Mouse (Mus musculus) liver, embryonic 12.5 days (tissue): ENCODE data around the gene Pfkfb3. TPM values are rescaled to one million over a fixed set of nuclear protein-coding genes. Genes with fewer than 3 reads are reported as not detected.

ENCODE experiments used
- ATAC-seq: fragments of 200-750 bp; cut with Nextera tagmentation; 2 replicates; pipeline ENCODE4 v1.8.0; 2017; ENCODE audit warnings: moderate number of reproducible peaks, mild to moderate bottlenecking, moderate library complexity
- H3K27ac ChIP-seq: fragments of 300-500 bp; sonication (generic); 2 replicates; pipeline ENCODE4 v1.5.1; 2016; ENCODE audit warnings: mild to moderate bottlenecking
- H3K27me3 ChIP-seq: fragments of 300-500 bp; sonication (generic); replicated peaks from 2 replicates; pipeline ENCODE4 v1.6.1; 2016; ENCODE audit warnings: mild to moderate bottlenecking, moderate library complexity
- H3K36me3 ChIP-seq: fragments of 300-500 bp; sonication (generic); 2 replicates; pipeline ENCODE4 v1.6.1; 2016; ENCODE audit warnings: mild to moderate bottlenecking, moderate library complexity
- H3K4me1 ChIP-seq: fragments of 300-500 bp; sonication (generic); 2 replicates; pipeline ENCODE4 v1.6.1; 2016
- H3K4me2 ChIP-seq: fragments of 300-500 bp; sonication (generic); 2 replicates; pipeline ENCODE4 v1.6.1; 2016; ENCODE audit warnings: mild to moderate bottlenecking, moderate library complexity
- H3K4me3 ChIP-seq: fragments of 300-500 bp; sonication (generic); 2 replicates; pipeline ENCODE4 v1.5.1; 2016; ENCODE audit warnings: mild to moderate bottlenecking, moderate library complexity
- H3K9ac ChIP-seq: fragments of 300-500 bp; sonication (generic); 2 replicates; pipeline ENCODE4 v1.6.1; 2016; ENCODE audit warnings: mild to moderate bottlenecking, moderate library complexity
- H3K9me3 ChIP-seq: fragments of 300-500 bp; sonication (generic); replicated peaks from 2 replicates; pipeline ENCODE4 v1.6.1; 2016; ENCODE audit warnings: mild to moderate bottlenecking, moderate library complexity
- WGBS: fragments of 180-500 bp; shearing (Covaris S2); methylation state at CpG from one replicate; pipeline ENCODE4 v1.1.7; 2016; ENCODE audit not compliant: insufficient replicate concordance; 5-methylcytosine and 5-hydroxymethylcytosine counted together
- polyA plus RNA-seq: library from polyadenylated mRNA; unstranded; fragments of >200 nt; fragmentation: Nextera tagmentation; extraction: Ambion mirVana; gene quantifications from 2 replicates; pipeline ENCODE4 v1.2.1, GENCODE M21; 2016

Pfkfb3 gene
- polyA plus RNA-seq, 1 experiment from 2014 or later, result 11.7 TPM

- no peak overlapping the region for H3K4me3 ChIP-seq
- no peaks in the 10 kb centered on the region for H3K9me3 ChIP-seq
- H3K27ac ChIP-seq, result no peak overlapping the region
- no peaks in the 10 kb centered on the region for H3K36me3 ChIP-seq
- H3K9ac ChIP-seq, result no peak overlapping the region
- no peak for ATAC-seq
- H3K27me3 ChIP-seq, result no peaks in the 10 kb centered on the region
- peaks cover 47% of the 10 kb centered on the region for H3K4me1 ChIP-seq
- 72% methylated on average over 5 of the region's 5 CpGs for WGBS
- H3K4me2 ChIP-seq, result no peak overlapping the region
These were observed 129.6 kb downstream of the Pfkfb3 start for GRCm38 (mm10) chr2:11424252-11424651.

GRCm38 (mm10) chr2:11423421-11423820, 130.5 kb downstream of the Pfkfb3 start:
- 66% methylated on average over 2 of the region's 2 CpGs for WGBS

GRCm38 (mm10) chr2:11422384-11422783, 131.5 kb downstream of the Pfkfb3 start:
- H3K27me3 ChIP-seq, result no peaks in the 10 kb centered on the region
- no peak overlapping the region for H3K27ac ChIP-seq
- no peak overlapping the region for H3K9ac ChIP-seq
- WGBS, result 73% methylated on average over 3 of the region's 3 CpGs
- ATAC-seq, result no peak
- H3K4me1 ChIP-seq, result peaks cover 31% of the 10 kb centered on the region
- H3K36me3 ChIP-seq, result no peaks in the 10 kb centered on the region
- H3K9me3 ChIP-seq, result no peaks in the 10 kb centered on the region
- no peak overlapping the region for H3K4me2 ChIP-seq
- no peak overlapping the region for H3K4me3 ChIP-seq

More at GRCm38 (mm10) chr2:11423421-11423820, 130.5 kb downstream of the Pfkfb3 start:
- no peak overlapping the region for H3K9ac ChIP-seq
- no peaks in the 10 kb centered on the region for H3K27me3 ChIP-seq
- no peak for ATAC-seq
- no peak overlapping the region for H3K4me3 ChIP-seq
- peaks cover 39% of the 10 kb centered on the region for H3K4me1 ChIP-seq
- no peaks in the 10 kb centered on the region for H3K9me3 ChIP-seq
- H3K4me2 ChIP-seq, result no peak overlapping the region
- no peaks in the 10 kb centered on the region for H3K36me3 ChIP-seq
- no peak overlapping the region for H3K27ac ChIP-seq

Other genes starting within 250 kb of the Pfkfb3 start
- gene Rbm17, start 50.1 kb upstream of the Pfkfb3 start, polyA plus RNA-seq, result 107 and 108 TPM in 2 replicates
- not detected in 2 replicates for gene Gm17490, start 72.2 kb upstream of the Pfkfb3 start, polyA plus RNA-seq
- gene Il2ra, start 88.7 kb upstream of the Pfkfb3 start, polyA plus RNA-seq, result not detected in 2 replicates
- gene Il15ra, start 151.2 kb upstream of the Pfkfb3 start, polyA plus RNA-seq, result 1.7 and 2.1 TPM in 2 replicates
- 42.8 and 44.4 TPM in 2 replicates for gene Fbh1, start 223.5 kb upstream of the Pfkfb3 start, polyA plus RNA-seq
- gene Ankrd16, start 223.8 kb upstream of the Pfkfb3 start, polyA plus RNA-seq, result 13.0 and 16.1 TPM in 2 replicates